Mouse (Mus musculus) urinary bladder, postnatal 14 days (tissue): Measurements from ENCODE around the gene Gm3460.
A peak's percentile ranks its signal among the peaks of the same experiment; 100 is the strongest.
"Not testable (repeated sequence)": the region's sequence is repeated elsewhere in the genome, so short reads cannot be mapped to it uniquely, and the experiment has no call there.

Source experiments
- DNase-seq: peaks from one replicate; pipeline ENCODE4 v3.0.0; 2021; ENCODE audit warnings: low spot score

The Gm3460 gene

GRCm38 (mm10) chr14:6622318-6622717, at the start of gene Gm3460:
Gene Gm3460, minus strand, starts transcription at chr14:6622418.
- DNase-seq = not testable (repeated sequence)

GRCm38 (mm10) chr14:6606436-6606835, 15.8 kb downstream of the Gm3460 start:
- peak; percentile 2 for DNase-seq

GRCm38 (mm10) chr14:6605004-6605403, 17.2 kb downstream of the Gm3460 start:
- DNase-seq = peak; percentile 16

- peak; percentile 5 for DNase-seq
Measured at GRCm38 (mm10) chr14:6604551-6604950, 17.7 kb downstream of the Gm3460 start.

GRCm38 (mm10) chr14:6590513-6590912, 31.7 kb downstream of the Gm3460 start, which contains the start of gene Gm3629:
Gene Gm3629, minus strand, starts transcription at chr14:6590613.
- not testable (repeated sequence) for DNase-seq
